Mouse (Mus musculus): ENCODE data around the gene Med21.

Gene Med21

GRCm38 (mm10) chr6:146683881-146684280, 41.5 kb downstream of the Med21 start:
- no peak for DNase-seq

- peak; percentile 20 to 66 for DNase-seq
Observed at GRCm38 (mm10) chr6:146685781-146686308, 43.5 kb downstream of the Med21 start.

- no peak for DNase-seq
Observed at GRCm38 (mm10) chr6:146686463-146687196, 44.3 kb downstream of the Med21 start.

GRCm38 (mm10) chr6:146688010-146688409, 45.7 kb downstream of the Med21 start:
- DNase-seq: no peak

- DNase-seq: no peak
Observed at GRCm38 (mm10) chr6:146688861-146689260, 46.5 kb downstream of the Med21 start.

- no peak for DNase-seq
Observed at GRCm38 (mm10) chr6:146697767-146698166, 55.4 kb downstream of the Med21 start.

- no peak for DNase-seq
Observed at GRCm38 (mm10) chr6:146698376-146698775, 56.0 kb downstream of the Med21 start.
